Mouse (Mus musculus): ENCODE measurements around the gene Satb1. TPM values are rescaled to one million over a fixed set of nuclear protein-coding genes. Genes with fewer than 3 reads are reported as not detected.

The Satb1 gene
- polyA plus RNA-seq, 1 experiment from 2014 or later = 44.1 TPM

- DNase-seq (ENCODE audit: low spot score) = peak; percentile 69
Observed at GRCm38 (mm10) chr17:51811086-51811868, 21.8 kb downstream of the Satb1 start.

GRCm38 (mm10) chr17:51807429-51807828 is 25.7 kb downstream of the Satb1 start:
- ATAC-seq (ENCODE audit: low FRiP score) = no peak

More at GRCm38 (mm10) chr17:51811086-51811868, 21.8 kb downstream of the Satb1 start:
- 4% methylated on average over 8 of the region's 8 CpGs for WGBS
- H3K4me3 ChIP-seq (replicated peaks; ENCODE audit: low read length) = peak overlapping the region; percentile 69
- H3K9me3 ChIP-seq (ENCODE audit: control insufficient read depth, low read length) = no peaks in the 10 kb centered on the region
- no peaks in the 10 kb centered on the region for H3K36me3 ChIP-seq (replicated peaks; ENCODE audit: control insufficient read depth, insufficient read depth)
- peaks cover 11% of the 10 kb centered on the region for H3K4me1 ChIP-seq (replicated peaks; ENCODE audit: control insufficient read depth, insufficient read depth, low read length)
- H3K27ac ChIP-seq = peak overlapping the region; percentile 94
- H3K4me2 ChIP-seq (replicated peaks) = peak overlapping the region; percentile 76
- no peak for ATAC-seq (ENCODE audit: low FRiP score)
- H3K27me3 ChIP-seq (ENCODE audit: control insufficient read depth, insufficient read depth, low read length) = no peaks in the 10 kb centered on the region
- peak overlapping the region; percentile 91 for H3K9ac ChIP-seq

DNA sequence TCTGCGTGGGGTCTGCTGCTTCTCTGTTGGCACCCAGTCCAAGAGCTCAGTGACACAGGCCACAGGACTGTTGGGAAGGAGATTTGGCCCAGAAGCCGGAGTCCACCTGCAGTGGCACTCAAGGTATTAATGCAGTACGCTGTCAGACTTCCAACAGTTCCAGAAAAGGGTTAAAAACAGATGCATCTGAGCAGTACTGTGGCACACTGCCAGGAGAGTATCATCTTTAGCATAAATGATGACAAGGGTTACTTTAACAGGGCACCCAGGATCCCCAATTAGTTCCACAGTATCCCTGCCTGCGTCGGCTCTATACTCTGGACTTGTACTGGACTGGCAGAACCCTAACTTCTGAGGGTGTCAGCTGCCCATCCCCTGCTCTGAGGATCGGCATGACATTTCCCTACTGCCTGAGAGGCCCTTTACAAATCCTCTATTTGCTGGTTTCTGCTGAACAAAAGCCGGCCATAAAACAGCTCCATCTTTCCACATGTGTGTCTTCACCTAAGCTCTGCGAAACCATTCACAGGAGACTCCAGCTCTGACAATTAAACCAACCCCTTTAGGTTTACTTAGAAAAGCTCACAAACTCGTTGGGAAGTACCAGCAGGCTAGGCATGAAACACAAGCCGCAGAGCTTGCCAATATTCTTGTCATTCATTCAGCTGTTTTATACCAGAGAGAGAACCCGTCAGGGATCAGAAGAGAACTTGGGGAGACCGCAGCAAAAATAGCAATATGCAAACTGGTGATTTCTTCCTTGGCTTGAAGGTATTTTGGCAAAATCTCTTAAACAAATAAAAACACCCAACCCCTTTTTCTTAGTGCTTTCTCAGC is 26.7 kb downstream of the Satb1 start:
- Histone ChIP-seq H3K27ac (peak overlapping the region; percentile 11; the same call in 1 of the 2 replicates), H3K9ac (peak overlapping the region; percentile 1; the same call in 1 of the 2 replicates), H3K36me3 (replicated peaks; ENCODE audit: control insufficient read depth, insufficient read depth) (peaks cover 32% of the 10 kb centered on the region), H3K4me3 (replicated peaks; ENCODE audit: low read length) (no peak overlapping the region), H3K9me3 (ENCODE audit: control insufficient read depth, low read length) (no peaks in the 10 kb centered on the region), H3K27me3 (ENCODE audit: control insufficient read depth, insufficient read depth, low read length) (no peaks in the 10 kb centered on the region), H3K4me1 (replicated peaks; ENCODE audit: control insufficient read depth, insufficient read depth, low read length) (peaks cover 16% of the 10 kb centered on the region), H3K4me2 (replicated peaks) (0 out of 2 replicates have a peak overlapping the region, but pooled peaks have one; percentile 11)
- ATAC-seq (ENCODE audit: low FRiP score) (no peak), DNase-seq (ENCODE audit: low spot score) (no peak)
- WGBS = 58% methylated on average over 12 of the region's 12 CpGs

More at GRCm38 (mm10) chr17:51807429-51807828, 25.7 kb downstream of the Satb1 start:
- H3K9me3 ChIP-seq (ENCODE audit: control insufficient read depth, low read length) = no peaks in the 10 kb centered on the region
- no peaks in the 10 kb centered on the region for H3K27me3 ChIP-seq (ENCODE audit: control insufficient read depth, insufficient read depth, low read length)
- H3K36me3 ChIP-seq (replicated peaks; ENCODE audit: control insufficient read depth, insufficient read depth) = peaks cover 23% of the 10 kb centered on the region
- DNase-seq (ENCODE audit: low spot score) = no peak
- 45% methylated on average over 5 of the region's 5 CpGs for WGBS
- peaks cover 16% of the 10 kb centered on the region for H3K4me1 ChIP-seq (replicated peaks; ENCODE audit: control insufficient read depth, insufficient read depth, low read length)
- H3K4me3 ChIP-seq (replicated peaks; ENCODE audit: low read length) = no peak overlapping the region
- H3K9ac ChIP-seq = 0 out of 2 replicates have a peak overlapping the region, but pooled peaks have one; percentile 12
- H3K27ac ChIP-seq = no peak overlapping the region
- peak overlapping the region; percentile 13; the same call in 1 of the 2 replicates for H3K4me2 ChIP-seq (replicated peaks)

DNA sequence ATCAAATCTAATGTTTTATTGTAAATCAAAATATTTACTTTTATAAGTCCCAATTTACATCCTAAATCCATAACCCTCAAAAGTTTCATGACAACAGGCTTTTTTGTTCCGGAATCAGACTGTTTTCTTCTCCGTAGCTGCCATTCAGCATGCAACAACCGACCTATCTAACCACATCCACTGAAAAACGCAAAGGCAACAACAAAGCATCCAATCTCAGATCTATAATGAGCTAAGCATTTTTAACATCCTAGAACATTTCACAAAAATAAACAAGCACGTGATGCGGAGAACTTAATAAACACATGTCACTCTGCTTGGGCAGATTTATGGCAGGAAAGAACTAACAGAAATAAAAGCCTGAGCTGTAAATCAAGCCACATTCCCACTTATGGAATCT is 32.9 kb downstream of the Satb1 start:
- no peaks in the 10 kb centered on the region for H3K4me1 ChIP-seq (replicated peaks; ENCODE audit: control insufficient read depth, insufficient read depth, low read length)
- H3K36me3 ChIP-seq (replicated peaks; ENCODE audit: control insufficient read depth, insufficient read depth) = peaks cover 34% of the 10 kb centered on the region
- no peak overlapping the region for H3K9ac ChIP-seq
- WGBS = 82% methylated on average over 6 of the region's 6 CpGs
- H3K27me3 ChIP-seq (ENCODE audit: control insufficient read depth, insufficient read depth, low read length) = no peaks in the 10 kb centered on the region
- H3K9me3 ChIP-seq (ENCODE audit: control insufficient read depth, low read length) = no peaks in the 10 kb centered on the region
- H3K4me2 ChIP-seq (replicated peaks) = no peak overlapping the region
- H3K27ac ChIP-seq = no peak overlapping the region
- ATAC-seq (ENCODE audit: low FRiP score) = no peak
- no peak for DNase-seq (ENCODE audit: low spot score)
- no peak overlapping the region for H3K4me3 ChIP-seq (replicated peaks; ENCODE audit: low read length)

DNA sequence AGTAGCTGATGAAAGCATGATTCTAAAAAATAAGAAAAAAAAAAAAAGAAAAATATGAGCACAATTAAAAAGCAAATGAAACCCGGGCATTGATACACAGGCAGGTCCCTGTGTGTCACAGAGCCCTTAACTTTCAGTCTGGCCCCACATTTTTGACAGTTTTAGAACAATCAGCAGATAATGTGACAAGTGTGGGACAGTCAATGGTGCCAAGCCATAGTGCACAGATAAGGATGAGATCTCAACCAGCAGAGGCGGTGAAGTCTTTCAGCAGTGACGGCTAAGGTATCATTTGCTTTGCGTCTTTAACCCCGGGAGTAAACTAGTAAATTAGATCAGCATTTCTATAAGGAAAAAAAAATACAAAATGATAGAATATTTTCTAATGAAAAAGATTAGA is 36.6 kb downstream of the Satb1 start:
- Histone ChIP-seq H3K36me3 (replicated peaks; ENCODE audit: control insufficient read depth, insufficient read depth) (peaks cover 4% of the 10 kb centered on the region; the same call in 1 of the 2 replicates), H3K27ac (no peak overlapping the region), H3K4me1 (replicated peaks; ENCODE audit: control insufficient read depth, insufficient read depth, low read length) (0 out of 2 replicates have a peak, but pooled peaks cover 2% of the 10 kb centered on the region), H3K9ac (no peak overlapping the region), H3K27me3 (ENCODE audit: control insufficient read depth, insufficient read depth, low read length) (no peaks in the 10 kb centered on the region), H3K9me3 (ENCODE audit: control insufficient read depth, low read length) (no peaks in the 10 kb centered on the region), H3K4me2 (replicated peaks) (no peak overlapping the region), H3K4me3 (replicated peaks; ENCODE audit: low read length) (no peak overlapping the region)
- 92% methylated on average over 5 of the region's 5 CpGs for WGBS
- no peak for DNase-seq (ENCODE audit: low spot score)
- no peak for ATAC-seq (ENCODE audit: low FRiP score)

- DNase-seq (ENCODE audit: low spot score) = no peak
- H3K4me2 ChIP-seq (replicated peaks) = peak overlapping the region; percentile 9
Observed at GRCm38 (mm10) chr17:51791226-51791625, 41.9 kb downstream of the Satb1 start.

DNA sequence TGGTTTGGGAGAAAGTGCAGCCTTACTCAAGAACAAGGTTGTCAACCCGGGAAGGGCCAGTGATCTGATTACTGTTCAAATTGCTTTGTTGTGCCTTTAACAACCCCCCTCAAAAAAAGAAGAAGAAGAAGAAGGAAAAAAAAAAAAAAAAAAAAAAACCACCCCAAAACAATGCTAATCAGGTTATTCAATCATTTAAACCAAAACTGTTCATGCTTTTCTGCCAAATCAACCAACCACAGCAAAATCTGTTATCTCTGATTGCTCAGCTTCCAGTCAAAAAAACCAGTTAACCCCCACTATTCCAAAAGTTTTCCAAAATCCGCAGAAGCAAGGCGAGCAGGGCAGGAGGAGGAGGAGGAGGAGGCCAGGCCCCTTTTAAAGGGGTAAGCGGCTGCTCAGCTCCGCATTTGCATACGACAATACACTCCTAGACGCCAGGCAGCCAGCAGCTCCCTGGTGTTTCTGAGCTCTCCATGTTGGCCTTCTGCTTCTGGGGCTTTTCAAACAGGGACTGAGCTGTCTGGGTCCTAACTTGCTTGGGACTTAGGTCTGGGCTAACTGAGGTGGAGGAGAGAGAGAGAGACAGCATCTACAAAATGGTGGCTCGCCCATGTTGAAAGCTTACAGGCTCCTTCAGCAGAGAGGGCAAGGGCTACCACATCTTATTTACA is 42.6 kb downstream of the Satb1 start:
- Histone ChIP-seq H3K9ac (peak overlapping the region; percentile 4), H3K27ac (no peak overlapping the region; the same call in none of the 2 replicates)
- DNase-seq (ENCODE audit: low spot score) = peak; percentile 40

More at GRCm38 (mm10) chr17:51791226-51791625, 41.9 kb downstream of the Satb1 start:
- Histone ChIP-seq H3K9ac (peak overlapping the region; percentile 4; the same call in 1 of the 2 replicates), H3K27me3 (ENCODE audit: control insufficient read depth, insufficient read depth, low read length) (no peaks in the 10 kb centered on the region), H3K36me3 (replicated peaks; ENCODE audit: control insufficient read depth, insufficient read depth) (no peaks in the 10 kb centered on the region), H3K4me3 (replicated peaks; ENCODE audit: low read length) (no peak overlapping the region), H3K4me1 (replicated peaks; ENCODE audit: control insufficient read depth, insufficient read depth, low read length) (peaks cover 14% of the 10 kb centered on the region), H3K9me3 (ENCODE audit: control insufficient read depth, low read length) (no peaks in the 10 kb centered on the region), H3K27ac (no peak overlapping the region)
- 56% methylated on average over 5 of the region's 5 CpGs for WGBS
- 0 out of 2 replicates have a peak, but pooled peaks have one; percentile 17 for ATAC-seq (ENCODE audit: low FRiP score)

DNA sequence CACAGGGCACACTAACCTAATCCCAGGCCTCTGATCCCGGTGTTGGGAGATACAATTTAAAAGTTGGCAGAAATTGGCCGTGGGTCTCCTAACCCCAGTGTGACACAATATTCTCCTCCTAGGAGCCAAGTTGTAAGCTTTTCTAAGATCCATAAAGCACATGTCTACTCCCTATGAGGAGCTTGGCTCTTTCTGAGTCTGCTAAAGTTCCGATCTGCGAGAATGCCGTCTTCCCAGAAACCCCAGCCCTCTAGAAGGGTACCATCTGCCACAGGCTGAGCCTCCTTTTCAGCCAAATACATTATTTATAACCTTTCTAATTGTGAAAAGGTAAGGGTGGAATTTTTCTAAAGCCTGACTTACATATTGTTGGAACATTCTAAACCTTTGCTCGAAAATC is 43.3 kb downstream of the Satb1 start:
- Histone ChIP-seq H3K36me3 (replicated peaks; ENCODE audit: control insufficient read depth, insufficient read depth) (peaks cover 3% of the 10 kb centered on the region; the same call in 1 of the 2 replicates), H3K4me2 (replicated peaks) (no peak overlapping the region), H3K27me3 (ENCODE audit: control insufficient read depth, insufficient read depth, low read length) (no peaks in the 10 kb centered on the region), H3K4me1 (replicated peaks; ENCODE audit: control insufficient read depth, insufficient read depth, low read length) (peaks cover 14% of the 10 kb centered on the region), H3K9me3 (ENCODE audit: control insufficient read depth, low read length) (no peaks in the 10 kb centered on the region), H3K27ac (no peak overlapping the region), H3K9ac (no peak overlapping the region), H3K4me3 (replicated peaks; ENCODE audit: low read length) (no peak overlapping the region)
- WGBS = 45% methylated on average over 6 of the region's 6 CpGs
- no peak for ATAC-seq (ENCODE audit: low FRiP score)
- no peak for DNase-seq (ENCODE audit: low spot score)

More for the DNA sequence above, 42.6 kb downstream of the Satb1 start:
- peak; percentile 83; the same call in 1 of the 2 replicates for ATAC-seq (ENCODE audit: low FRiP score)
- Histone ChIP-seq H3K4me2 (replicated peaks) (peak overlapping the region; percentile 9), H3K4me1 (replicated peaks; ENCODE audit: control insufficient read depth, insufficient read depth, low read length) (peaks cover 14% of the 10 kb centered on the region), H3K4me3 (replicated peaks; ENCODE audit: low read length) (no peak overlapping the region), H3K36me3 (replicated peaks; ENCODE audit: control insufficient read depth, insufficient read depth) (no peaks in the 10 kb centered on the region), H3K27me3 (ENCODE audit: control insufficient read depth, insufficient read depth, low read length) (no peaks in the 10 kb centered on the region), H3K9me3 (ENCODE audit: control insufficient read depth, low read length) (no peaks in the 10 kb centered on the region)
- 15% methylated on average over 8 of the region's 8 CpGs for WGBS
